Mouse (Mus musculus) retina, embryonic 14.5 days (tissue): ENCODE results near the gene Map3k14.
A peak's percentile ranks its signal among the peaks of the same experiment; 100 is the strongest.
"Not testable (repeated sequence)": the region's sequence is repeated elsewhere in the genome, so short reads cannot be mapped to it uniquely, and the experiment has no call there.

ENCODE experiments used
- DNase-seq: peaks from one replicate; pipeline ENCODE4 v3.0.0-alpha.2; 2015; ENCODE audit warnings: low spot score

The Map3k14 gene

GRCm38 (mm10) chr11:103267346-103268219, at the start of gene Map3k14:
Gene Map3k14 (minus strand): TSS chr11:103267472.
- peak; percentile 99 for DNase-seq

GRCm38 (mm10) chr11:103315379-103315778, 48.1 kb upstream of the Map3k14 start:
- no peak for DNase-seq

- DNase-seq = no peak
These were observed 47.6 kb upstream of the Map3k14 start for GRCm38 (mm10) chr11:103314736-103315374.

- DNase-seq = no peak
These were observed 46.3 kb upstream of the Map3k14 start for GRCm38 (mm10) chr11:103313542-103313941.

GRCm38 (mm10) chr11:103312655-103313255, 45.5 kb upstream of the Map3k14 start:
- DNase-seq = peak; percentile 50

GRCm38 (mm10) chr11:103311960-103312611, 44.8 kb upstream of the Map3k14 start:
- DNase-seq = peak; percentile 57

GRCm38 (mm10) chr11:103309956-103310574, 42.8 kb upstream of the Map3k14 start:
- DNase-seq = no peak

GRCm38 (mm10) chr11:103307910-103308309, 40.6 kb upstream of the Map3k14 start:
- no peak for DNase-seq

- DNase-seq = no peak
These were observed 37.3 kb upstream of the Map3k14 start for GRCm38 (mm10) chr11:103304525-103304924.

GRCm38 (mm10) chr11:103294772-103295171, 27.5 kb upstream of the Map3k14 start:
- DNase-seq = no peak

GRCm38 (mm10) chr11:103294066-103294465, 26.8 kb upstream of the Map3k14 start:
- DNase-seq = no peak

GRCm38 (mm10) chr11:103292890-103293287, 25.6 kb upstream of the Map3k14 start:
- no peak for DNase-seq

- peak; percentile 10 for DNase-seq
These were observed 25.0 kb upstream of the Map3k14 start for GRCm38 (mm10) chr11:103292152-103292889.

GRCm38 (mm10) chr11:103290841-103291240, 23.6 kb upstream of the Map3k14 start:
- DNase-seq = not testable (repeated sequence)

- no peak for DNase-seq
These were observed 21.2 kb upstream of the Map3k14 start for GRCm38 (mm10) chr11:103288291-103288963.

GRCm38 (mm10) chr11:103286910-103287309, 19.6 kb upstream of the Map3k14 start:
- DNase-seq = no peak

- DNase-seq = peak; percentile 29
These were observed 18.7 kb upstream of the Map3k14 start for GRCm38 (mm10) chr11:103285951-103286350.

GRCm38 (mm10) chr11:103285276-103285675, 18.0 kb upstream of the Map3k14 start:
- no peak for DNase-seq

GRCm38 (mm10) chr11:103281784-103282183, 14.5 kb upstream of the Map3k14 start:
- DNase-seq = no peak

GRCm38 (mm10) chr11:103276450-103276849, 9.2 kb upstream of the Map3k14 start:
- no peak for DNase-seq

GRCm38 (mm10) chr11:103272888-103273287, 5.6 kb upstream of the Map3k14 start:
- DNase-seq = no peak
